Mouse (Mus musculus) heart, adult 2 months (tissue): ENCODE measurements around the gene Dnah9. TPM values are rescaled to one million over a fixed set of nuclear protein-coding genes. Genes with fewer than 3 reads are reported as not detected.

ENCODE experiments used
- DNase-seq, 2 experiments: peaks; one replicate each; pipeline ENCODE4 v3.0.0; 2021
- H3K27ac ChIP-seq: fragments of 200-600 bp; 2 replicates; pipeline ENCODE4 v1.8.1; 2022
- H3K27me3 ChIP-seq: fragments of 200-500 bp; 2 replicates; pipeline ENCODE4 v1.6.1; 2012; ENCODE audit warnings: mild to moderate bottlenecking, low read length, inconsistent platforms, mixed read lengths; ENCODE audit not compliant: control insufficient read depth, insufficient read depth
- H3K36me3 ChIP-seq: fragments of 200-500 bp; 2 replicates; pipeline ENCODE4 v1.6.1; 2012; ENCODE audit warnings: low read length, inconsistent platforms; ENCODE audit not compliant: control insufficient read depth, insufficient read depth
- H3K4me1 ChIP-seq: fragments of 200-500 bp; 2 replicates; pipeline ENCODE4 v1.6.1; 2011; ENCODE audit warnings: low read length; ENCODE audit not compliant: control insufficient read depth, insufficient read depth
- H3K4me3 ChIP-seq: fragments of 200-600 bp; 2 replicates; pipeline ENCODE4 v1.8.1; 2022
- H3K79me2 ChIP-seq: fragments of 200-500 bp; replicated peaks from 2 replicates; pipeline ENCODE4 v1.6.1; 2012; ENCODE audit warnings: mild to moderate bottlenecking, inconsistent platforms, low read length, moderate library complexity, mixed read lengths; ENCODE audit not compliant: control insufficient read depth, insufficient read depth
- H3K9ac ChIP-seq: fragments of 200-500 bp; 2 replicates; pipeline ENCODE4 v1.6.1; 2012; ENCODE audit warnings: low read depth, mild to moderate bottlenecking, control low read depth, inconsistent platforms, low read length, mixed read lengths
- CTCF ChIP-seq: fragments of 200-600 bp; IDR thresholded peaks from 2 replicates; pipeline ENCODE4 v1.8.1; 2022; ENCODE audit warnings: antibody characterized with exemption, mild to moderate bottlenecking, moderate library complexity
- EP300 ChIP-seq: fragments of 200-500 bp; IDR thresholded peaks from 2 replicates; pipeline ENCODE4 v1.6.1; 2011; ENCODE audit warnings: low read depth, low read length, control low read depth; ENCODE audit not compliant: insufficient read depth
- POLR2A ChIP-seq: fragments of 200-500 bp; IDR thresholded peaks from 2 replicates; pipeline ENCODE4 v1.6.1; 2011; ENCODE audit warnings: mild to moderate bottlenecking, low read depth, low read length, control low read depth; ENCODE audit not compliant: insufficient read depth
- WGBS: fragments of 180-500 bp; shearing (Covaris S2); methylation state at CpG from one replicate; pipeline ENCODE4 v1.1.7; 2018; 5-methylcytosine and 5-hydroxymethylcytosine counted together
- intact Hi-C: fragments of 180-260 bp; cut with DNase I; formaldehyde crosslinking; loops from one replicate; pipeline ENCODE4 v1.15.1; 2025
- polyA plus RNA-seq: library from polyadenylated mRNA; depleted of rRNA; stranded (reverse); fragments of >200 nt; gene quantifications from 2 replicates; pipeline ENCODE4 v1.2.3, GENCODE M21; 2012
- total RNA-seq, 2 experiments: library from RNA; stranded (reverse); gene quantifications; 2 replicates each; pipeline ENCODE4 v1.2.3; 2021

Dnah9 gene
- total and polyA plus RNA-seq, 3 experiments: 0.51 TPM; not detected in 2

- no peak for TF ChIP-seq EP300
- TF ChIP-seq CTCF: no peak
- no peak for TF ChIP-seq POLR2A
- Histone ChIP-seq H3K4me1 (no peaks in the 10 kb centered on the region), H3K79me2 (no peaks in the 10 kb centered on the region), H3K27me3 (no peaks in the 10 kb centered on the region), H3K36me3 (no peaks in the 10 kb centered on the region), H3K4me3 (no peak overlapping the region), H3K9ac (no peak overlapping the region), H3K27ac (no peak overlapping the region)
- no peak for DNase-seq
- 58% methylated on average over 2 of the region's 2 CpGs for WGBS
- intact Hi-C loops: no loop called here
Observed at GRCm38 (mm10) chr11:66042531-66042930, 125.8 kb downstream of the Dnah9 start.

- intact Hi-C loops: no loop called here
- Histone ChIP-seq H3K4me1 (no peaks in the 10 kb centered on the region), H3K27ac (no peak overlapping the region), H3K79me2 (no peaks in the 10 kb centered on the region), H3K9ac (no peak overlapping the region), H3K4me3 (no peak overlapping the region), H3K36me3 (no peaks in the 10 kb centered on the region), H3K27me3 (no peaks in the 10 kb centered on the region)
- no peak for DNase-seq
- TF ChIP-seq CTCF (no peak), POLR2A (no peak), EP300 (no peak)
- 77% methylated on average over 1 of the region's 1 CpGs for WGBS
Observed at GRCm38 (mm10) chr11:66025728-66026127, 142.6 kb downstream of the Dnah9 start.

- TF ChIP-seq POLR2A (no peak), CTCF (no peak), EP300 (no peak)
- no peaks in the 10 kb centered on the region for H3K4me1 ChIP-seq
- no peaks in the 10 kb centered on the region for H3K79me2 ChIP-seq
- no peak overlapping the region for H3K27ac ChIP-seq
- H3K4me3 ChIP-seq: no peak overlapping the region
- no peak overlapping the region for H3K9ac ChIP-seq
- H3K27me3 ChIP-seq: no peaks in the 10 kb centered on the region
- H3K36me3 ChIP-seq: no peaks in the 10 kb centered on the region
- WGBS: 43% methylated on average over 3 of the region's 3 CpGs
- DNase-seq: no peak
- intact Hi-C loops: no loop called here
Observed at GRCm38 (mm10) chr11:65975871-65976270, 192.5 kb downstream of the Dnah9 start.

- H3K27ac ChIP-seq: no peak overlapping the region
- no peak overlapping the region for H3K4me3 ChIP-seq
- H3K79me2 ChIP-seq: no peaks in the 10 kb centered on the region
- TF ChIP-seq CTCF (no peak), EP300 (no peak), POLR2A (no peak)
- WGBS: 69% methylated on average over 2 of the region's 2 CpGs
- intact Hi-C loops: no loop called here
- no peak overlapping the region for H3K9ac ChIP-seq
- no peaks in the 10 kb centered on the region for H3K4me1 ChIP-seq
- no peaks in the 10 kb centered on the region for H3K27me3 ChIP-seq
- no peaks in the 10 kb centered on the region for H3K36me3 ChIP-seq
- no peak for DNase-seq
Observed at GRCm38 (mm10) chr11:65930796-65931195, 237.6 kb downstream of the Dnah9 start.

- Histone ChIP-seq H3K27me3 (no peaks in the 10 kb centered on the region), H3K36me3 (no peaks in the 10 kb centered on the region), H3K9ac (no peak overlapping the region), H3K27ac (no peak overlapping the region), H3K4me1 (no peaks in the 10 kb centered on the region), H3K4me3 (no peak overlapping the region), H3K79me2 (no peaks in the 10 kb centered on the region)
- intact Hi-C loops: no loop called here
- TF ChIP-seq EP300: no peak
- TF ChIP-seq CTCF: no peak
- TF ChIP-seq POLR2A: no peak
- 64% methylated on average over 4 of the region's 4 CpGs for WGBS
- no peak for DNase-seq
Observed at GRCm38 (mm10) chr11:65930359-65930758, 238.0 kb downstream of the Dnah9 start.

GRCm38 (mm10) chr11:65927962-65928361 lies 240.4 kb downstream of the Dnah9 start:
- DNase-seq: no peak
- no peaks in the 10 kb centered on the region for H3K36me3 ChIP-seq
- no peak overlapping the region for H3K9ac ChIP-seq
- WGBS: 35% methylated on average over 1 of the region's 1 CpGs
- TF ChIP-seq EP300 (no peak), CTCF (no peak), POLR2A (no peak)
- H3K27ac ChIP-seq: no peak overlapping the region
- no peaks in the 10 kb centered on the region for H3K79me2 ChIP-seq
- H3K27me3 ChIP-seq: no peaks in the 10 kb centered on the region
- intact Hi-C loops: no loop called here
- H3K4me1 ChIP-seq: no peaks in the 10 kb centered on the region
- H3K4me3 ChIP-seq: no peak overlapping the region
